Mouse (Mus musculus): ENCODE measurements around the gene 2610528A11Rik. TPM values are rescaled to one million over a fixed set of nuclear protein-coding genes. Genes with fewer than 3 reads are reported as not detected.

2610528A11Rik gene
- polyA plus RNA-seq, 1 experiment, result 0.72 TPM

DNA sequence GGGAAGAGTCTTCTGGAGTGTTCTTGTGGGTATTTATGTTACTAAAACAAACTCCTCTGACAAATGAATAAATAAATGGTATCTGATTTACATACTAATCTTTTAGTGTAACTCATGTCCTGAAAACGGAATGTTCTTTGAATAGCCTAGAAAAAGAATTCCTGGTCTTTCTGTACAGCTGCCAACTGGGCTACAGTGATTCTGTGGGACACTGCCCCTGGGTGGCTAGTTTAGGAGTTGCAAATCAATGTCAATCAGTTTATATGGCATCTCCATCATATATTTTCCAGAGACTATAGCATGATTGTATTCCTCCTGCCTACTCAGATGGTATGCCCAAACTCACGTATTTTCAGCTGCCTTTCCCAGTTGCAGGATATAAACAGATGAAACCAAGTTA lies 49.0 kb downstream of the 2610528A11Rik start:
- TF ChIP-seq CTCF (conservative IDR thresholded peaks at IDR 0.05; ENCODE audit: insufficient read depth, insufficient read length, low read depth, low read length) (no peak), POLR2A (IDR thresholded peaks at IDR 0.05; ENCODE audit: low read depth, low read length) (no peak)
- Histone ChIP-seq H3K27me3 (replicated peaks; ENCODE audit: control insufficient read depth, insufficient read depth, low read length) (no peaks in the 10 kb centered on the region), H3K27ac (ENCODE audit: insufficient read depth, low read depth, low read length) (no peak overlapping the region), H3K4me3 (ENCODE audit: insufficient read depth, low read depth, low read length) (no peak overlapping the region), H3K4me1 (ENCODE audit: control insufficient read depth, insufficient read depth, low read length) (no peaks in the 10 kb centered on the region), H3K36me3 (ENCODE audit: control insufficient read depth, insufficient read depth, low read length) (no peaks in the 10 kb centered on the region)
- 58% methylated on average over 2 of the region's 2 CpGs for WGBS
- DNase-seq, result no peak

Other genes with a start within 250 kb of the 2610528A11Rik start
- gene Ccser2, start 145.2 kb downstream of the 2610528A11Rik start, polyA plus RNA-seq (2012; rRNA removed), result 74.9 and 75.0 TPM in 2 replicates
- gene Rgr, start 65.1 kb downstream of the 2610528A11Rik start, polyA plus RNA-seq (2012; rRNA removed), result not detected in 2 replicates
- 0.04 and 0.08 TPM in 2 replicates for gene Lrit1, start 59.2 kb downstream of the 2610528A11Rik start, polyA plus RNA-seq (2012; rRNA removed)
- 0.03 TPM in 2 replicates for gene Lrit2, start 46.1 kb downstream of the 2610528A11Rik start, polyA plus RNA-seq (2012; rRNA removed)
- gene Cdhr1, start 15.7 kb downstream of the 2610528A11Rik start, polyA plus RNA-seq (2012; rRNA removed), result 0.14 TPM in 1 of 2 replicates, not detected in the other
- 322 and 327 TPM in 2 replicates for gene Ghitm, start 21.2 kb upstream of the 2610528A11Rik start, polyA plus RNA-seq (2012; rRNA removed)

Data from kidney, adult 2 months (tissue).